Mouse (Mus musculus) spleen, embryonic (tissue): Measurements from ENCODE around the gene Unc45a.

ENCODE experiments used
- CTCF ChIA-PET: fragments of 350-600 bp; sonication (Branson Sonifier 250); formaldehyde crosslinking; loops from one replicate; lab custom pipeline; 2022; lab: Charles Lee

Gene Unc45a

GRCm38 (mm10) chr7:80340793-80341192 lies at the start of gene Unc45a:
Gene Unc45a (minus strand): TSS chr7:80341005.
- CTCF ChIA-PET: interaction anchor here (0.8 to 3.1 kb wide), 2 partner anchors 29 to 38 kb away, joined by 4 to 10 read pairs; no protein-coding TSS in a partner anchor

GRCm38 (mm10) chr7:80387633-80388543 lies 47.1 kb upstream of the Unc45a start, which contains the start of gene Fes:
Gene Fes (minus strand): TSS chr7:80387946.
- CTCF ChIA-PET: no interaction called here

GRCm38 (mm10) chr7:80387033-80387632 lies 46.3 kb upstream of the Unc45a start:
- CTCF ChIA-PET: interaction anchor here (0.7 to 1.0 kb wide), 4 partner anchors 13 to 37 kb away, joined by 4 to 19 read pairs (median 6); no protein-coding TSS in a partner anchor

GRCm38 (mm10) chr7:80386235-80386930 lies 45.6 kb upstream of the Unc45a start:
- CTCF ChIA-PET: interaction anchor here (0.5 to 1.0 kb wide), 9 partner anchors 12 to 798 kb away, joined by 3 to 19 read pairs (median 4); no protein-coding TSS in a partner anchor

GRCm38 (mm10) chr7:80382919-80383318 lies 42.1 kb upstream of the Unc45a start:
- CTCF ChIA-PET: no interaction called here

DNA sequence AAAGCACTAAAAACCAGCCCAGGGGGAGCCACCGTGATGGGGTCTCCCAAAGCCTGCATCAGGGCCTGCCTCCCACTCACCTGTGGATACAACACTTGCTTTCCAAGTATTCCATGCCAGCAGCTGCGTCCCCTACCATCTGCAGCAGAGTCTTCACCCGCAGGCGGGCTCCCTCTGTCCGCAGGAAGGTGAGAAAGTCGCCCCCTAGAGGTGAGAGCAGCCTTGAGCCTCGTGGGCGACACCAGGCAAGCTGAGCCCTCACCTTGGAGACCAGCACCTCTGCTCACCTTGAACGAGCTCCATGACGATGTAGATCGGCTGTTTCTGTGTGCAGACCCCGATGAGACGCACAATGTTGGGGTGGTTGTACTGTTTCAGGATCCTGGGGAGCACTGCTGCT lies 38.7 kb upstream of the Unc45a start:
- CTCF ChIA-PET: interaction anchor here (0.7 to 2.7 kb wide), 2 partner anchors 38 to 178 kb away, joined by 3 to 10 read pairs; partner anchors contain the start of genes Hddc3 and Unc45a

- CTCF ChIA-PET: interaction anchor here (2.7 kb wide), 1 partner anchor 36 kb away, joined by 10 read pairs; the partner anchor contains the start of genes Hddc3 and Unc45a
These were observed 36.7 kb upstream of the Unc45a start for GRCm38 (mm10) chr7:80377471-80377870.

GRCm38 (mm10) chr7:80376192-80376591 lies 35.4 kb upstream of the Unc45a start:
- CTCF ChIA-PET: interaction anchor here (0.6 kb wide), 1 partner anchor 480 kb away, joined by 13 read pairs; no protein-coding TSS in a partner anchor

DNA sequence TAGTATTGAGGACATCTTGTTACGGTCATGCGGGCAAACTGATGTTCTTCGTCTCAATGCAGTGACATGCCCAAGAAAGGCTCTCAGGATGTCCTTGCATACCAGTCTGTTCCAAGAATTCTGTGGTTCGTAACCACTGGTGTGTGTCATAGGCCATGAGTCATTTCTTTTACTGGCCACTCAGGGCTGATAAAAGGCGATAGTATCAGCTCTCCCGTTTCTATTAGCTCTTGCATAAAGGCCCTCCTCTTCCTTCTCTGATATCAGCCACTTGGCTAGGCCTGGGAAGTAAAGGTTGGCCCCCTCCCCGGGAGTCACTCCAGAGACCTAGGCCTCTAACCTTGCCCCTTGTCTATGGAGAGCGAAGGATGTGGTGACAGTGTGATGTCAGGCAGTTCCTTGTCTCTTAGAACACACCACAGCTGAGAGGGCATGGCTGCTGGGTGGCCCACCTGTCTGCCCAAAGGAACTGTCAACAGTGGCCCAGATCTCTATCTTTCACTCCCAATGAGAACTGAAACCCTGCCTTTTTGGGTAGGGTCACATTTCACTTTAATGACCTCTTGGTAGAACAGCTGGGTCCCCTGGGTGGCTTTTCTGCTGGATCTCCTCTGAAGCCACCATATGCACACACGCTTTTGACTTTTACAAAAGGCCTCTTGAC lies 34.7 kb upstream of the Unc45a start:
- CTCF ChIA-PET: no interaction called here

GRCm38 (mm10) chr7:80374733-80375132 lies 33.9 kb upstream of the Unc45a start:
- CTCF ChIA-PET: interaction anchor here (0.6 to 0.7 kb wide), 2 partner anchors 12 to 260 kb away, joined by 5 to 19 read pairs; no protein-coding TSS in a partner anchor

GRCm38 (mm10) chr7:80374280-80374679 lies 33.5 kb upstream of the Unc45a start:
- CTCF ChIA-PET: interaction anchor here (0.6 to 0.7 kb wide), 2 partner anchors 12 to 259 kb away, joined by 5 to 19 read pairs; no protein-coding TSS in a partner anchor

DNA sequence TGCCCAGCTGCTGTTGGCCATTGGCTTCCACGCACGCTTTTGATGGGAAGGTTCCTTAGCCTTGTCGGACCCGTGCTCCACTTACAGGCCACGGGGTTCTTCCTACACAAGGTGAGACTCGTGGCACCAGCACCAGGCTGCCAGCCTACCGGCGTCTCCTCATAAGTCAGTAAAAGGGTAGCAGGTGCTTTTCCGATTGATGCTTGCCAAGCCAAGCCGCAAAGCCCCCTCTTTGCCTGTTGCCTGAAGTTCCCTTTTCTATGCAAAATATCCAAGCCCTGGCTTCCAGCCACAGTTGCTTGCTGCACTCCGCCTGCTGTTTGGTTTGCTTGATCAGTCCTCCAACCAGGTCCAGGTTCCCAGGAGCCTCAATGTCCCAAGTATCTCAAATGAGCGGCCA lies 33.0 kb upstream of the Unc45a start:
- CTCF ChIA-PET: interaction anchor here (0.9 to 1.0 kb wide), 2 partner anchors 173 to 233 kb away, joined by 3 to 5 read pairs; no protein-coding TSS in a partner anchor

- CTCF ChIA-PET: interaction anchor here (0.6 to 1.0 kb wide), 3 partner anchors 12 to 232 kb away, joined by 3 to 5 read pairs (median 3); no protein-coding TSS in a partner anchor
These were observed 32.5 kb upstream of the Unc45a start for GRCm38 (mm10) chr7:80373352-80373751.

- CTCF ChIA-PET: interaction anchor here (0.6 to 1.0 kb wide), 4 partner anchors 232 to 281 kb away, joined by 3 to 7 read pairs (median 4); no protein-coding TSS in a partner anchor
These were observed 31.9 kb upstream of the Unc45a start for GRCm38 (mm10) chr7:80372667-80373066.

GRCm38 (mm10) chr7:80372166-80372565 lies 31.4 kb upstream of the Unc45a start:
- CTCF ChIA-PET: interaction anchor here (0.6 to 0.8 kb wide), 5 partner anchors 41 to 281 kb away, joined by 3 to 12 read pairs (median 3); no protein-coding TSS in a partner anchor

GRCm38 (mm10) chr7:80371041-80371751 lies 30.4 kb upstream of the Unc45a start, which contains the start of gene Man2a2:
Gene Man2a2 (minus strand): TSS chr7:80371375.
- CTCF ChIA-PET: interaction anchor here (0.6 to 0.8 kb wide), 2 partner anchors 138 to 207 kb away, joined by 3 to 4 read pairs; no protein-coding TSS in a partner anchor

GRCm38 (mm10) chr7:80370649-80371040 lies 29.8 kb upstream of the Unc45a start:
- CTCF ChIA-PET: interaction anchor here (0.6 kb wide), 1 partner anchor 138 kb away, joined by 4 read pairs; no protein-coding TSS in a partner anchor

GRCm38 (mm10) chr7:80369967-80370431 lies 29.2 kb upstream of the Unc45a start:
- CTCF ChIA-PET: interaction anchor here (0.6 to 1.0 kb wide), 3 partner anchors 17 to 111 kb away, joined by 4 to 6 read pairs (median 6); no protein-coding TSS in a partner anchor

- CTCF ChIA-PET: interaction anchor here (0.6 to 1.0 kb wide), 5 partner anchors 17 to 414 kb away, joined by 3 to 7 read pairs (median 6); no protein-coding TSS in a partner anchor
These were observed 28.7 kb upstream of the Unc45a start for GRCm38 (mm10) chr7:80369461-80369860.
